Mouse (Mus musculus): ENCODE data around the gene Ucn2. TPM values are rescaled to one million over a fixed set of nuclear protein-coding genes. Genes with fewer than 3 reads are reported as not detected.
A peak's percentile ranks its signal among the peaks of the same experiment; 100 is the strongest.

The Ucn2 gene
- polyA plus RNA-seq, 1 experiment from 2014 or later, result not detected

DNA sequence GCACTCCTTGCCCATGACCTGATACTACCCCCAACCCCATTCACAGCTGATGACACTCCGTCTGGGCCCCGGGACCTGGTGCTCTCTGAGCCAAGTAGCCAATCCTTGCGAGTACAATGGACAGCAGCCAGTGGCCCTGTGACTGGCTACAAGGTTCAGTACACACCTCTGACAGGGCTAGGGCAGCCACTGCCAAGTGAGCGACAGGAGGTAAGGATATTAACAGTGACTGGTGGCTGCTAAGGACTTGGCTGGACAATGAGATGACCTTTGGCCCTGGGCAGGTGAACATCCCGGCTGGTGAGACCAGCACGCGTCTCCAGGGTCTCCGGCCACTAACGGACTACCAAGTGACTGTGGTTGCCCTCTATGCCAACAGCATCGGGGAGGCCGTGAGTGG, 30.0 kb upstream of the Ucn2 start:
- H3K36me3 ChIP-seq (ENCODE audit: control insufficient read depth, insufficient read depth, low read length), result no peaks in the 10 kb centered on the region
- DNase-seq (ENCODE audit: low spot score) (no peak), ATAC-seq (ENCODE audit: low FRiP score) (no peak)
- peaks cover 10% of the 10 kb centered on the region for H3K27me3 ChIP-seq (ENCODE audit: control insufficient read depth, insufficient read depth, low read length)
- H3K4me1 ChIP-seq (replicated peaks; ENCODE audit: control insufficient read depth, insufficient read depth, low read length), result no peaks in the 10 kb centered on the region
- no peak overlapping the region for H3K4me2 ChIP-seq (replicated peaks; ENCODE audit: low read depth, low read length)
- H3K9me3 ChIP-seq (ENCODE audit: control insufficient read depth, low read length), result no peaks in the 10 kb centered on the region
- no peak overlapping the region for H3K9ac ChIP-seq (ENCODE audit: low read depth, low read length)
- no peak overlapping the region for H3K4me3 ChIP-seq (ENCODE audit: low read depth, low read length)
- WGBS, result 91% methylated on average over 11 of the region's 11 CpGs
- H3K27ac ChIP-seq (ENCODE audit: low read depth, low read length), result no peak overlapping the region

GRCm38 (mm10) chr9:108963577-108963976, 22.2 kb upstream of the Ucn2 start:
- H3K9me3 ChIP-seq (ENCODE audit: control insufficient read depth, low read length), result no peaks in the 10 kb centered on the region
- H3K9ac ChIP-seq (ENCODE audit: low read depth, low read length), result no peak overlapping the region
- 85% methylated on average over 3 of the region's 3 CpGs for WGBS
- no peak for ATAC-seq (ENCODE audit: low FRiP score)
- no peaks in the 10 kb centered on the region for H3K27me3 ChIP-seq (ENCODE audit: control insufficient read depth, insufficient read depth, low read length)
- no peaks in the 10 kb centered on the region for H3K36me3 ChIP-seq (ENCODE audit: control insufficient read depth, insufficient read depth, low read length)
- no peaks in the 10 kb centered on the region for H3K4me1 ChIP-seq (replicated peaks; ENCODE audit: control insufficient read depth, insufficient read depth, low read length)
- H3K4me2 ChIP-seq (replicated peaks; ENCODE audit: low read depth, low read length), result no peak overlapping the region
- DNase-seq (ENCODE audit: low spot score), result no peak
- no peak overlapping the region for H3K27ac ChIP-seq (ENCODE audit: low read depth, low read length)
- H3K4me3 ChIP-seq (ENCODE audit: low read depth, low read length), result no peak overlapping the region

DNA sequence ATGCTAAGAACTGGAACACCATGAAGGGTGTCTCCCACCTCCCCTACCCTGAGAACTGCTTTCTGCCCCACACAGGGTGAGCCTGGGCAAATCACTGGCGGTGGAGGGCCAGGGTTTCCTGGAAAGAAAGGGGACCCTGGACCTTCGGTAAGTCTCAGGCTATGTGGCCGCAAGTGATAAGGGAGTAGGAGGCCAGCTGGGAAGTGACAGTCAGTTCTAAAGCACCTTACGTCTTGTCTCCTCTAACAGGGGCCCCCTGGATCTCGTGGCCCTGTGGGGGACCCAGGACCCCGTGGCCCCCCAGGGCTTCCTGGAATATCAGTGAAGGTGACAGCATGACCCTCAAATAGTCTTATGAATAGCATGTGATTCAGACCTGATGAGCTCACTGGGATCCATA, 21.5 kb upstream of the Ucn2 start:
- Histone ChIP-seq H3K36me3 (ENCODE audit: control insufficient read depth, insufficient read depth, low read length) (no peaks in the 10 kb centered on the region), H3K27ac (ENCODE audit: low read depth, low read length) (no peak overlapping the region), H3K4me1 (replicated peaks; ENCODE audit: control insufficient read depth, insufficient read depth, low read length) (no peaks in the 10 kb centered on the region), H3K4me3 (ENCODE audit: low read depth, low read length) (no peak overlapping the region), H3K27me3 (ENCODE audit: control insufficient read depth, insufficient read depth, low read length) (no peaks in the 10 kb centered on the region), H3K9me3 (ENCODE audit: control insufficient read depth, low read length) (no peaks in the 10 kb centered on the region), H3K9ac (ENCODE audit: low read depth, low read length) (no peak overlapping the region), H3K4me2 (replicated peaks; ENCODE audit: low read depth, low read length) (no peak overlapping the region)
- ATAC-seq (ENCODE audit: low FRiP score), result no peak
- no peak for DNase-seq (ENCODE audit: low spot score)
- 87% methylated on average over 6 of the region's 6 CpGs for WGBS

DNA sequence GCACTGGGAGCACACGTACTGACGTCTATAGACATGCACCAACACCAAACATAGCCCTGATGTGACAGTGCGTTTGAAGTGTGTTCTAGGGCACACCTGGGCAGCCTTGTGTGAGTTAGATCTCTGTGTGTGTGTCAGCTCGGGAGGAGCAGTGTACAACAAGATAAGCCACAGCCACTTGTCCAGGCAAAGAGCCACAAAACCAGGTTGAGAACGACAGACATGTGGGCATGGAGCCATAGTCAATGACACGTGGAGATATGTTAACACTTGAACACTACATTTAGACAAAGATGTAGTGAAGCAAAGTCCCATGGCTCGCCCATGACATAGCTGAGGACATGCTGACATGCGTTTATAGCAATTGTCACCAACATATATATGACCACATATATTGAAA, 15.2 kb upstream of the Ucn2 start:
- no peak overlapping the region for H3K27ac ChIP-seq (ENCODE audit: low read depth, low read length)
- no peak overlapping the region for H3K4me3 ChIP-seq (ENCODE audit: low read depth, low read length)
- H3K4me2 ChIP-seq (replicated peaks; ENCODE audit: low read depth, low read length), result no peak overlapping the region
- no peak for ATAC-seq (ENCODE audit: low FRiP score)
- H3K9me3 ChIP-seq (ENCODE audit: control insufficient read depth, low read length), result no peaks in the 10 kb centered on the region
- 90% methylated on average over 8 of the region's 8 CpGs for WGBS
- no peaks in the 10 kb centered on the region for H3K36me3 ChIP-seq (ENCODE audit: control insufficient read depth, insufficient read depth, low read length)
- H3K4me1 ChIP-seq (replicated peaks; ENCODE audit: control insufficient read depth, insufficient read depth, low read length), result no peaks in the 10 kb centered on the region
- H3K27me3 ChIP-seq (ENCODE audit: control insufficient read depth, insufficient read depth, low read length), result no peaks in the 10 kb centered on the region
- DNase-seq (ENCODE audit: low spot score), result no peak
- H3K9ac ChIP-seq (ENCODE audit: low read depth, low read length), result no peak overlapping the region

DNA sequence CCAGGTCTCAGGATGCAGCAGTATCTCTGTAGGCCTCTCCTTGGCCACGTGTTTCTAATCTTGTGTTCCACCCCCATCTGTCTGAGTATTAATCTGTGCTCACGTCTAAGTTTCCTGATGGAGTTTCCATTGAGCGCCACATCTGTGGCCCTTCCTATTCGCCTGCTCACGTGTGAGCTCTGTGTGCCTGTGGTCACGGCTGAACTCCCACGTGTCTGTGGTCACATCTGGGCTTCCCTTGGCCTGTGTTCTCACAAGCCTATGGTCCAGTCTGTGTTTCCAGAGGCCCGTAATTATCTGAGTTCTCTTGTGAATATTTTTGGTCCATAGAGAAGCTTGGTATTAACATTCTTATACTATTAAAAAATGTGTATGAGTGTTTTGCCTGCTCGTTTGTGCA, 9.3 kb upstream of the Ucn2 start:
- no peaks in the 10 kb centered on the region for H3K27me3 ChIP-seq (ENCODE audit: control insufficient read depth, insufficient read depth, low read length)
- no peak overlapping the region for H3K27ac ChIP-seq (ENCODE audit: low read depth, low read length)
- H3K4me1 ChIP-seq (replicated peaks; ENCODE audit: control insufficient read depth, insufficient read depth, low read length), result no peaks in the 10 kb centered on the region
- ATAC-seq (ENCODE audit: low FRiP score), result no peak
- no peak overlapping the region for H3K4me2 ChIP-seq (replicated peaks; ENCODE audit: low read depth, low read length)
- no peaks in the 10 kb centered on the region for H3K9me3 ChIP-seq (ENCODE audit: control insufficient read depth, low read length)
- no peak overlapping the region for H3K4me3 ChIP-seq (ENCODE audit: low read depth, low read length)
- H3K9ac ChIP-seq (ENCODE audit: low read depth, low read length), result no peak overlapping the region
- DNase-seq (ENCODE audit: low spot score), result no peak
- 87% methylated on average over 9 of the region's 9 CpGs for WGBS
- H3K36me3 ChIP-seq (ENCODE audit: control insufficient read depth, insufficient read depth, low read length), result no peaks in the 10 kb centered on the region

- no peak for ATAC-seq (ENCODE audit: low FRiP score)
- H3K9ac ChIP-seq (ENCODE audit: low read depth, low read length), result no peak overlapping the region
- no peaks in the 10 kb centered on the region for H3K27me3 ChIP-seq (ENCODE audit: control insufficient read depth, insufficient read depth, low read length)
- H3K9me3 ChIP-seq (ENCODE audit: control insufficient read depth, low read length), result no peaks in the 10 kb centered on the region
- no peak overlapping the region for H3K4me2 ChIP-seq (replicated peaks; ENCODE audit: low read depth, low read length)
- no peaks in the 10 kb centered on the region for H3K4me1 ChIP-seq (replicated peaks; ENCODE audit: control insufficient read depth, insufficient read depth, low read length)
- H3K36me3 ChIP-seq (ENCODE audit: control insufficient read depth, insufficient read depth, low read length), result no peaks in the 10 kb centered on the region
- H3K27ac ChIP-seq (ENCODE audit: low read depth, low read length), result no peak overlapping the region
- H3K4me3 ChIP-seq (ENCODE audit: low read depth, low read length), result no peak overlapping the region
- 84% methylated on average over 7 of the region's 7 CpGs for WGBS
- no peak for DNase-seq (ENCODE audit: low spot score)
Measured at GRCm38 (mm10) chr9:108977966-108978365, 7.8 kb upstream of the Ucn2 start.

DNA sequence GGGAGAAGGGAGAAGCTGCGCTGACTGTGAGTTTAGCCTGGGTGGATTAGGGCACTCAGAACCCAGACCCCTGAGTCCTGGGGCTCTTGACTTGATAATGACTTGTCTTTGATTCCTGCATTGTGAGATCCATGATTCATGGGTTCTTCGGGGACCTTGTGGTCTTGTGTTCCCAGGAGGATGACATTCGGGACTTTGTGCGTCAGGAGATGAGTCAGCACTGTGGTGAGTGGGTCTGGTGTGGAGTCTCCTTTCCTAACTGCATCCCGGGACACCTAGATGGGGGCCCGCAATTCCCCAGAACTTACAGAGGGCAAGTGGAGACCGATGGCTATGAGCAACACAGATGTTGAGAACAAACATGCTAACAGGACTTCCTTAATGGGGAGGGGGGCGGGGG, 3.3 kb upstream of the Ucn2 start:
- Histone ChIP-seq H3K4me2 (replicated peaks; ENCODE audit: low read depth, low read length) (no peak overlapping the region), H3K4me3 (ENCODE audit: low read depth, low read length) (no peak overlapping the region), H3K27me3 (ENCODE audit: control insufficient read depth, insufficient read depth, low read length) (no peaks in the 10 kb centered on the region), H3K36me3 (ENCODE audit: control insufficient read depth, insufficient read depth, low read length) (no peaks in the 10 kb centered on the region), H3K9me3 (ENCODE audit: control insufficient read depth, low read length) (no peaks in the 10 kb centered on the region), H3K4me1 (replicated peaks; ENCODE audit: control insufficient read depth, insufficient read depth, low read length) (no peaks in the 10 kb centered on the region), H3K9ac (ENCODE audit: low read depth, low read length) (no peak overlapping the region), H3K27ac (ENCODE audit: low read depth, low read length) (no peak overlapping the region)
- WGBS, result 84% methylated on average over 8 of the region's 8 CpGs
- ATAC-seq (ENCODE audit: low FRiP score) (no peak), DNase-seq (ENCODE audit: low spot score) (no peak)

DNA sequence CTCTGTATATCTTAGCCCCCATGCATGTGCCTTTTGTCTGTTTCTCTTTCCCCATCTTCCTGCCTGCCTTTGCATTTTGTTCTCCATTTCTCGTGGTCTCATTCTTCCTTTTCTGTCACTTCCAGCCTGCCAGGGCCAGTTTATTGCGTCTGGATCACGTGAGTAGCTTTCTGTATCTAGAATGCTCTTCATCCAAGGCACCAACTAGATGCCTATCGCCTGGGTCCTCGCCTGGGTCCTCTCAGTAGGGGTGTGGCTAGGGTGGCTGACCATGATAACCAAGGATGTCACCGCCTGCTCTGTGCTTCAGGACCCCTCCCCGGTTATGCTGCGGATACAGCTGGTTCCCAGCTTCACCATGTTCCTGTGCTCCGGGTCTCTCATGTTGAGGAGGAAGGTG, 2.6 kb upstream of the Ucn2 start:
- no peak overlapping the region for H3K9ac ChIP-seq (ENCODE audit: low read depth, low read length)
- 85% methylated on average over 9 of the region's 9 CpGs for WGBS
- H3K4me2 ChIP-seq (replicated peaks; ENCODE audit: low read depth, low read length), result no peak overlapping the region
- no peak for DNase-seq (ENCODE audit: low spot score)
- no peaks in the 10 kb centered on the region for H3K36me3 ChIP-seq (ENCODE audit: control insufficient read depth, insufficient read depth, low read length)
- no peaks in the 10 kb centered on the region for H3K4me1 ChIP-seq (replicated peaks; ENCODE audit: control insufficient read depth, insufficient read depth, low read length)
- no peaks in the 10 kb centered on the region for H3K9me3 ChIP-seq (ENCODE audit: control insufficient read depth, low read length)
- H3K4me3 ChIP-seq (ENCODE audit: low read depth, low read length), result no peak overlapping the region
- H3K27ac ChIP-seq (ENCODE audit: low read depth, low read length), result no peak overlapping the region
- H3K27me3 ChIP-seq (ENCODE audit: control insufficient read depth, insufficient read depth, low read length), result no peaks in the 10 kb centered on the region
- no peak for ATAC-seq (ENCODE audit: low FRiP score)

DNA sequence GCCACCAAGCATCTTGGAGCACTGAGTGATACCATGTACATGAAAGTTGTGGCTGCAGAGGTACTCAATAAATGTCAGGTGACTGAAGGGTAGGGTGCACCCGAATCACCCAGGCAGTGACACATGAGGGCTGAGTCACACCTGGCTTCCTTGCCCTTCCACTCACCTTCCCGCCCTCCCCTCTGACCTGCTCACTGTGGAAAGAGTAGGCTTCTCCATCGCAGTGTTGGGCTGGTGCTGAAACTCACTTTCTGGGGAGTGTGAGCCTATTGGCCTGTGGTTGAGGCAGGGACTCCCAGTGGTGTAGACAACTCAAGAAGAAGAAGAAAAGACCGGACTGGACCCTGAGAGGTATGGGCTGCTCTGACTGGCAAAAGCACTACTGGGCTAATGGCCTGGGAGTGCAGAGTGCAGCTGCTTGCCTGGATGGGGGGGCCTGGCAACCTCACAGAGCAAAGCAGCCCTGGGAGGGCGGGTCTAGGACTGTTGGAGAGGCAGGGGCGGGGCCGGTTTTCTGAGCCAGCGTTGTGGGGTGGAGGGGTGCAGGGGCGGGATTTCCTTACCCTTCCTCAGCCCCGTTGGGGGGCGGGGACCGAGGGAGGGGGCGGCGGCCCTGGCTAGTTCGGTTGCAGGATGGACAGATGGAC, 2.0 kb downstream of the Ucn2 start:
- DNase-seq (ENCODE audit: low spot score), result no peak
- WGBS, result 20% methylated on average over 11 of the region's 15 CpGs
- H3K27me3 ChIP-seq (ENCODE audit: control insufficient read depth, insufficient read depth, low read length), result no peaks in the 10 kb centered on the region
- ATAC-seq (ENCODE audit: low FRiP score), result no peak
- no peaks in the 10 kb centered on the region for H3K4me1 ChIP-seq (replicated peaks; ENCODE audit: control insufficient read depth, insufficient read depth, low read length)
- H3K9me3 ChIP-seq (ENCODE audit: control insufficient read depth, low read length), result no peaks in the 10 kb centered on the region
- no peaks in the 10 kb centered on the region for H3K36me3 ChIP-seq (ENCODE audit: control insufficient read depth, insufficient read depth, low read length)
- 0 out of 2 replicates have a peak overlapping the region, but pooled peaks have one; percentile 11 for H3K4me2 ChIP-seq (replicated peaks; ENCODE audit: low read depth, low read length)
- no peak overlapping the region for H3K4me3 ChIP-seq (ENCODE audit: low read depth, low read length)
- no peak overlapping the region for H3K27ac ChIP-seq (ENCODE audit: low read depth, low read length)
- no peak overlapping the region for H3K9ac ChIP-seq (ENCODE audit: low read depth, low read length)

Measured in hindbrain, embryonic 11.5 days (tissue).